ENCODE assay signal across 8 mouse cellular contexts in the genomic region with DNA sequence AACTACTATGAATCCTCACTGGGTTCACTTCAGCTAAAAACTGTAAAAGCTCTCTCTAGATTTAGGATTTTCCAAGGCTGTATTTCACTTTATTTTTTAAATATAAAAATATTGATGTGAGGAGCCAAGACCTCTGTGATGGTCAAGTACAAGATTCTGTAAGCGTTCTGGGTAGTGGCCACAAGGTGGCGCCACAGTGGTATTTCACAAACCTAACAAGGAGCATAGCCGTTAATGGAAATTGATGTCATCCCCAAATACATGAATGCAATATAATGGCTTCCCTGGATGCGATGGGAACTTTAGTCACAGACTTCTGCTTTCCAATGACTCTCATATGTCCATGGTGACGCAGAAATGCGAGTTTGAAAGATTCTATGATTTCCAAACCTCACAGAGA.
DNase-seq lines count a peak whose midpoint lies in the region; ATAC-seq and TF ChIP-seq lines count a peak whose summit lies in the region.

No protein-coding gene starts in this region.

- in situ Hi-C loops in Patski (cut with MboI; ENCODE audit: low pct_unique_long_range_greater_than_20kb) = no loop called here

- peak; percentile 56 to 70 for DNase-seq in heart, adult 2 months
- no peak for DNase-seq in heart, postnatal 25 days (ENCODE audit: low spot score)
- DNase-seq in 3T3-L1 (ENCODE audit: low read depth, low spot score) = peak; percentile 75
- no peak for DNase-seq in Patski (ENCODE audit: low read depth, low spot score)
- DNase-seq in embryo, embryonic 11 days = peak; percentile 61
- DNase-seq in kidney, adult 8-10 months = peak; percentile 33 to 58
- peak; percentile 39 for DNase-seq in midbrain, postnatal 0 days (ENCODE audit: low spot score)
- DNase-seq in right cerebral cortex, postnatal 25 days = no peak

- no peaks in the 10 kb centered on the region for H3K9me3 ChIP-seq in midbrain, postnatal 0 days (ENCODE audit: low read length)

- POLR2A ChIA-PET in Patski (lab: Charles Lee) = no interaction called here

- TF ChIP-seq POLR2A in heart, adult 2 months (IDR thresholded peaks at IDR 0.05; ENCODE audit: insufficient read depth, low read depth, low read length) = no peak

- H3K36me3 ChIP-seq in heart, adult 2 months (ENCODE audit: control insufficient read depth, insufficient read depth, low read length) = no peaks in the 10 kb centered on the region
- no peaks in the 10 kb centered on the region for H3K36me3 ChIP-seq in midbrain, postnatal 0 days (ENCODE audit: insufficient read depth, low read length)

- ATAC-seq in Patski = no peak
- no peak for ATAC-seq in midbrain, postnatal 0 days (ENCODE audit: low FRiP score)

- H3K4me2 ChIP-seq in midbrain, postnatal 0 days (ENCODE audit: low read depth, low read length, poor library complexity, severe bottlenecking) = no peak overlapping the region

- intact Hi-C loops in heart, adult 2 months (cut with DNase I) = loop anchor here (1.0 to 5.0 kb wide), 2 partner anchors 98 to 168 kb away; no protein-coding TSS in a partner anchor
- intact Hi-C loops in heart, postnatal 25 days (cut with DNase I) = loop anchor here (1.0 to 5.0 kb wide), 2 partner anchors 98 to 168 kb away; no protein-coding TSS in a partner anchor

- WGBS in heart, adult 2 months = 44% methylated on average over 6 of the region's 6 CpGs
- 39% methylated on average over 6 of the region's 6 CpGs for WGBS in midbrain, postnatal 0 days

- no peaks in the 10 kb centered on the region for H3K79me2 ChIP-seq in heart, adult 2 months (replicated peaks; ENCODE audit: control insufficient read depth, insufficient read depth, low read length)

- peaks cover 2% of the 10 kb centered on the region for H3K4me1 ChIP-seq in heart, adult 2 months (ENCODE audit: control insufficient read depth, insufficient read depth, low read length)
- peaks cover 9% of the 10 kb centered on the region; the same call in 1 of the 2 replicates for H3K4me1 ChIP-seq in midbrain, postnatal 0 days (ENCODE audit: insufficient read depth, low read length)

- TF ChIP-seq CTCF in heart, adult 2 months (IDR thresholded peaks at IDR 0.05) = peak; percentile 84
- peak; percentile 71 for TF ChIP-seq CTCF in Patski (IDR thresholded peaks at IDR 0.05)
- TF ChIP-seq CTCF in midbrain, postnatal 0 days (IDR thresholded peaks at IDR 0.05) = peak; percentile 59

- CTCF ChIA-PET in Patski (lab: Charles Lee) = interaction anchor here (0.8 to 3.5 kb wide), 16 partner anchors 10 to 177 kb away, joined by 3 to 21 read pairs (median 4); no protein-coding TSS in a partner anchor

- H3K27ac ChIP-seq in heart, adult 2 months = no peak overlapping the region
- H3K27ac ChIP-seq in midbrain, postnatal 0 days (ENCODE audit: low read depth, low read length) = no peak overlapping the region

- no peak overlapping the region for H3K9ac ChIP-seq in heart, adult 2 months (ENCODE audit: low read depth, low read length)
- H3K9ac ChIP-seq in midbrain, postnatal 0 days (replicated peaks; ENCODE audit: low read length, poor library complexity, severe bottlenecking) = no peak overlapping the region

- H3K27me3 ChIP-seq in heart, adult 2 months (ENCODE audit: control insufficient read depth, insufficient read depth, low read length) = no peaks in the 10 kb centered on the region; the same call in 1 of the 2 replicates
- no peaks in the 10 kb centered on the region for H3K27me3 ChIP-seq in Patski
- no peaks in the 10 kb centered on the region for H3K27me3 ChIP-seq in midbrain, postnatal 0 days (ENCODE audit: insufficient read depth, low read length)

- TF ChIP-seq EP300 in heart, adult 2 months (IDR thresholded peaks at IDR 0.05; ENCODE audit: insufficient read depth, low read depth, low read length) = no peak

- no peak overlapping the region for H3K4me3 ChIP-seq in heart, adult 2 months
- no peak overlapping the region for H3K4me3 ChIP-seq in midbrain, postnatal 0 days (ENCODE audit: low read depth, low read length)

Comparison
In these comparisons a context has a peak if more than half of its experiments do, and no peak if none do; other contexts are left out.
1. DNase-seq: peak in heart, adult 2 months (2 of 2), 3T3-L1 (single experiment), embryo, embryonic 11 days (single experiment), kidney, adult 8-10 months (2 of 2) and midbrain, postnatal 0 days (single experiment); none in heart, postnatal 25 days (single experiment), Patski (single experiment) and right cerebral cortex, postnatal 25 days (single experiment).
2. Peak in every context shown above with its lines, with median percentiles within 50 percentile points of each other: CTCF ChIP-seq.